Mouse (Mus musculus) C2C12 (cell line): ENCODE results near the gene Nif3l1.

Experiments
- CTCF ChIP-seq: IDR thresholded peaks from one replicate; pipeline ENCODE4 v1.5.1; 2011; ENCODE audit not compliant: control insufficient read depth, insufficient read depth, insufficient read length
- USF1 ChIP-seq: IDR thresholded peaks from one replicate; pipeline ENCODE4 v1.6.1; 2011; ENCODE audit warnings: low read depth, mild to moderate bottlenecking, control low read depth, moderate library complexity

- TF ChIP-seq CTCF (no peak), USF1 (no peak)
These were observed 910 bp downstream of the Nif3l1 start for GRCm38 (mm10) chr1:58445861-58446260.
